Mouse (Mus musculus): Measurements from ENCODE around the gene Slc1a1. TPM values are rescaled to one million over a fixed set of nuclear protein-coding genes. Genes with fewer than 3 reads are reported as not detected.

The Slc1a1 gene
- polyA plus RNA-seq, 1 experiment from 2014 or later = 1.0 TPM

DNA sequence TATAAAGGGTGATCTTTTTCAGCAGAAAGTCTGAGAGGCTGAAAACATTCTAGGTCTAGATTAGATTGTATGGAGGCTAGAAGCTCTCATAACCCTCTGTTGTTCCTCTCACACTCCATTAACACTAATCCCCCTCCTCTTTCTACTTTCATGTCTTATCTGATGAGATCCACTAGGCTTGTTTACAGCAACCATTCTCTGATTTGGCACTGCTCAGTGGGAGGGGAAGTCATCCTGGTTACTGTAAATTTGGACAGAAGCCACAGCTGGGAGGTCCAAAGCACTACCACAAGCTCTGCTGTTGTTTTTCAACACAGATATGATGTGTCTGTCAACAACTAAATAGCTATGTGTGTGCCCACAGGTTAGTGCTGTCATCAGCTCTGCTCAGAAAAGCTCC lies 3.5 kb upstream of the Slc1a1 start:
- ATAC-seq (ENCODE audit: low FRiP score, low read depth) = no peak
- Histone ChIP-seq H3K9me3 (peaks cover 6% of the 10 kb centered on the region), H3K36me3 (no peaks in the 10 kb centered on the region), H3K4me3 (no peak overlapping the region), H3K4me2 (replicated peaks) (no peak overlapping the region), H3K27ac (no peak overlapping the region), H3K27me3 (peaks cover 30% of the 10 kb centered on the region), H3K4me1 (peaks cover 16% of the 10 kb centered on the region), H3K9ac (no peak overlapping the region)

DNA sequence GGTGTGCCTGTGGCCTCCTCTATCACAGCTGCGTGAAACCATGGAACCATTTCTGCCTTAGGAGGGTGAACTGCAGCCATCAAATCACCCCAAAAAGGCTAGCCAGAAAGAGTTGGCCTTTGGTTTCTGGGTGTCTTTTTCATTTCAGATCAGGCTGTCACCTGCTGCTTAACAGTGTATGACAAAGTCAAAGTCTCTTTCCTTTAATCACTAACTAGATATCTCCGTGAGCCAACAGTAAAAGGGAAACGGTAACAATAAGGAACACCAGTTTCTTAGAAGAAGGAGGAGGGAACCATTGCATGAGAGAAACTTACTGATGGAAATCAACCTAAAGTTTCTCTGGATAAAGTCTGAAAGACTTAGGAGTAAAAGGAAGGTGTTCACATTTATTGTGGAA lies 2.2 kb upstream of the Slc1a1 start:
- H3K4me3 ChIP-seq = no peak overlapping the region
- ATAC-seq (ENCODE audit: low FRiP score, low read depth) = no peak
- WGBS = 85% methylated on average over 3 of the region's 3 CpGs

DNA sequence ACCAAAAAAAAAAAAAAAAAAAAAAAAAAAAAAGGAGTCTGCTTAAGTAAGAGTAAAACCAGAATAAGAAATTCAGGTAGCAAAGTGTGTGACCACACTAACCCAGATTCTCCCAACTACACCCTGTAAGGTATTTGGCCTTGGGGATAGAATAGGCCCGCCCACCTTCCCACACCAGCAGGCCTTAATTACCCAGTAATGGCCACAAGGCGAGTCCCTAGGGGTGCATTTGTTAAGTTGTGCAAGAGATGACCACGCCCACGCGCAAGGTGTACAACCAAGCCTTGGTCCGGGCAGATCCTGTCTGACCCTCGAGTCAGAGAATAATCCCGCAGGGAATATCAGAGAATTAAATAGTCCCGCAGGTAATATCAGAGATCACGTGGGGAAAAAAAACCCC lies 461 bp upstream of the Slc1a1 start:
- peaks cover 10% of the 10 kb centered on the region for H3K4me1 ChIP-seq
- ATAC-seq (ENCODE audit: low FRiP score, low read depth) = no peak; the same call in 1 of the 2 replicates
- H3K27me3 ChIP-seq = peaks cover 45% of the 10 kb centered on the region
- peak overlapping the region; percentile 59 for H3K4me3 ChIP-seq
- no peak overlapping the region for H3K27ac ChIP-seq
- peak overlapping the region; percentile 62 for H3K9ac ChIP-seq
- H3K9me3 ChIP-seq = peaks cover 6% of the 10 kb centered on the region
- no peaks in the 10 kb centered on the region for H3K36me3 ChIP-seq
- peak overlapping the region; percentile 97 for H3K4me2 ChIP-seq (replicated peaks)
- 9% methylated on average over 10 of the region's 10 CpGs for WGBS

More for the DNA sequence above, 2.2 kb upstream of the Slc1a1 start:
- no peaks in the 10 kb centered on the region for H3K36me3 ChIP-seq
- H3K27ac ChIP-seq = no peak overlapping the region
- H3K27me3 ChIP-seq = peaks cover 41% of the 10 kb centered on the region
- peaks cover 6% of the 10 kb centered on the region for H3K9me3 ChIP-seq
- no peak overlapping the region for H3K4me2 ChIP-seq (replicated peaks)
- no peak overlapping the region for H3K9ac ChIP-seq
- peaks cover 14% of the 10 kb centered on the region for H3K4me1 ChIP-seq

DNA sequence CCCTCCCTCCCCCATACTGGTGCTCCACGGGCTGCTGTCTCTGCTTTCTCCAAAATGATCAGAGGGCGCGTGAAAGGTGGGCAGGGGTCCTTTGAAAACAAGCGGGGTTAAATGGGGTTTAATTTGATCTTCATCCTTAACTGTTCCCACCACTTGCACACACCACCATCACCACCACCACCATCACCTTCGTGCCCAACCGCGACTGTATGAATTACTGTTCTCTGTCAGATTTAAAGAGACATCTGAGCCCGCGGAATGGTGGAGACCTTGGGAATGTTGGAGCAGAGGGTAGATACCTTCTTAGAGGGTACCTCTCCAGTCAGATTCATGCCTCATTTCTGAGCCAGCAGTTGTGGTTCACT lies 633 bp downstream of the Slc1a1 start:
- 8% methylated on average over 9 of the region's 9 CpGs for whole genome bisulfite sequencing
- H3K36me3 ChIP-seq = no peaks in the 10 kb centered on the region

DNA sequence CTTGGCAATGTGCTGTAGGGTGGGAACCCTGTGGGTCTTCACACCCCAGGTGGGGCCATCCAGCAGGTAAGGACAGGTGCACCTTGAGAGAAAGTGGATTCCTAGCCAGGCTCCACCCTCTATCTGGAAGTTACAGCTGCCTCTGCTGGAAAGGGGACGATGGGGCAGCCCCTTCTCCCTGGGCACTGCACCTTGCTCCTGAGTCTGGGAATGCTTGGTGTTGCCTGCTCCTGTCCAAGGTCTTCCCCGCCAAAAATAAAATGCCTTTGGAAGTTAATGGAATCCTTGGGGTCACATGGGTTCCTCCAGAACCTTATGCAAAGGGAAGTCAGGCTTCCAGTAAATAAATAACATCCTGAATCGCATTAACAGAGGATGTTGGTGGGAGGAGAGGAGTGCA lies 1.3 kb downstream of the Slc1a1 start:
- Histone ChIP-seq H3K9me3 (peaks cover 2% of the 10 kb centered on the region), H3K9ac (no peak overlapping the region), H3K4me2 (replicated peaks) (peak overlapping the region; percentile 97; the same call in 1 of the 2 replicates), H3K36me3 (no peaks in the 10 kb centered on the region), H3K27ac (no peak overlapping the region), H3K4me3 (no peak overlapping the region), H3K27me3 (peaks cover 45% of the 10 kb centered on the region), H3K4me1 (peaks cover 10% of the 10 kb centered on the region)
- WGBS = 64% methylated on average over 3 of the region's 3 CpGs
- no peak for ATAC-seq (ENCODE audit: low FRiP score, low read depth)

More for the DNA sequence above, 633 bp downstream of the Slc1a1 start:
- Histone ChIP-seq H3K27me3 (peaks cover 45% of the 10 kb centered on the region), H3K4me3 (peak overlapping the region; percentile 59), H3K9ac (peak overlapping the region; percentile 62), H3K27ac (no peak overlapping the region), H3K9me3 (peaks cover 6% of the 10 kb centered on the region), H3K4me2 (replicated peaks) (peak overlapping the region; percentile 97), H3K4me1 (peaks cover 10% of the 10 kb centered on the region)
- ATAC-seq (ENCODE audit: low FRiP score, low read depth) = no peak

DNA sequence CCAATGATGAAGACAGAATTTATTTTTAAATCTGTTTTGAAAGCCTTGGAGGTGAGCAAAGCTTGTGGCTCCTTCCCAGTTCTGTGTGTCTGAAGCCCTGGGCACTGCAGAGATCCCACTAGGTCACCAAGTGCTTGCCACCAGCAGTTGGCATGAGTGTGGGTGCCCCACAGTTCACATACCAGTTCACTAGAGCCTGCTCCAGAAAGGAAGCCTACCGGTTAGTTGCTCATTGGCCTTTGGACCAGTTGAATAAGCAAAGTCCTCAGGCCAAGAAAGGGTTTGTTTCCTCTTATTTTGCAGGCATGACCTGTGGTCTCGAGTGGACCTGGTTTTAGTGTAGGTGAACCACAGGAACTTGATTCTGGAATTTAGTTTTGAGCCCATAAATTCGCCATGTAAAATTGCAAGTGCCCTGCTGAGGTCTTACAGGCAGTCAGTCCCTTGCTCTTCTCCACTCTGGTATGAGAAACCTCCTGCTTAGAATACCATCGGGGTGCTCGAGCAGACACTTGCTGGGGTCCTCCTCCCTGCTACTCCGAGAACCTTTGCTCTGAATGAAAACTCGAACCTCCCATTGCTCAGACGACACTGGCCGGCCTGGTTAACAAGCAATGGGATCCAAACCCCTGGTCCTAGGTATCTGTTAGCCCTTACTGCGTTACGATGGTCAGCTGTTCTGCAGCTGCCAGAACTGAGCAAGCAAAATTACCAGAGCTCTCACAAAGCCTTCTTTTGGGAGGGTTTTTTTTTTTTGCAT lies 2.0 kb downstream of the Slc1a1 start:
- Histone ChIP-seq H3K4me1 (peaks cover 10% of the 10 kb centered on the region), H3K9ac (no peak overlapping the region), H3K4me2 (replicated peaks) (no peak overlapping the region), H3K4me3 (no peak overlapping the region), H3K36me3 (no peaks in the 10 kb centered on the region), H3K9me3 (no peaks in the 10 kb centered on the region), H3K27me3 (peaks cover 45% of the 10 kb centered on the region), H3K27ac (no peak overlapping the region)
- 55% methylated on average over 11 of the region's 11 CpGs for WGBS
- no peak for ATAC-seq (ENCODE audit: low FRiP score, low read depth)

DNA sequence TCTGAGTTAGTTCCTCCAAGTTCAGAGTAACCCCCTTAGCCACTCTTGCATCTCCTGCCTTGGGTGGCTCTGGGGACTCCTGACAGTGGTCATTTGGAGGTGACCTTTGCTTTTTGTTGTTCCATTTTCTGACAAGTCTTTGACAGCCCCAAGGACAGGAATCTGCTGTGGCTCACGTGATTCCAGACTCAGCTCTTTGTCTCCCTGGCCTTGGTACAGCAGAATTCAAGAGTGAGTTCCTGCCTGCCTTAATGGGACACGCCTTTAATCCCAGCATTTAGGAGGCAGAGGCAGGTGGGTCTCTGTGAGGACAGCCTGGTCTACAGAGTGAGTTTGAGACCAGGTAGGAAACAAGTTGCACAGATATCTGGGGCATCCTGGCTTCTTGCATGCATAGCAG lies 3.9 kb downstream of the Slc1a1 start:
- 79% methylated on average over 2 of the region's 2 CpGs for WGBS
- no peak for ATAC-seq (ENCODE audit: low FRiP score, low read depth)

DNA sequence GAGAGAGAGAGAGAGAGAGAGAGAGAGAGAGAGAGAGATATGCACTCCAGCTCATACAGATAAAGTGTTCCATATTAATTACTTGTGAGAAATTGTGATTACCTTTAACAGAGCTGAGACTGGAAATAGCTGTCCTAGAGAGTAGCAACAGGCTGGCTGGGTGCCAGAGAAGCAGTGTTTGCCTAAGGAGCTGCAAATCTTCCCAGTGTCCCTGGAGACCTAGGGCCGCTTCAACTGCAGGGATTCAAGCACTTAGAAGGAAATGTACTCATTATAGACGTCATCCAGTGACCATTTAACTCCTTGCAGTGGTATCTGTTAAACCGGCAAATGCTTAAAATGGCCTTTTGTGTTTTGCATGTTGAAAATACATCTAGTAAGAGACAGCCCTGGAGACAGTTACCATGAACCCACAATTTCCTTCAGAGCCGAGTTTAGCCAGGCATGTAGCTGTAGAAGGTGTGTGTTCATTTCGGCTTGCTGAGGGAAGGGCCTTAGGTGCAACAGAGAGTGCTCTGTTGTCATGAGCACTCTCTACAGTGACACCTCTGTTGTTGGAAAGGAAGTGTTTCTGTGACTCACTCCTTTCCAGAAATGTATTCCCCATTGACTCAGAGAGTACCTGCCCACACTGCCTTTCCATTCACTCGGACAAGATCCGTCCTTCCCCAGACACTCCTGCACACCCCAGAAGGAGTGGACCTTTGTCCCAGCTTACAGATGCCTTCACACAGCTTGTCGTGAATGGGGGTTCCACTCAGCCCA lies 10.3 kb downstream of the Slc1a1 start:
- Histone ChIP-seq H3K4me2 (replicated peaks) (no peak overlapping the region), H3K27me3 (no peaks in the 10 kb centered on the region), H3K27ac (no peak overlapping the region), H3K9ac (no peak overlapping the region), H3K36me3 (no peaks in the 10 kb centered on the region), H3K4me1 (0 out of 2 replicates have a peak, but pooled peaks cover 3% of the 10 kb centered on the region), H3K9me3 (no peaks in the 10 kb centered on the region), H3K4me3 (no peak overlapping the region)
- 54% methylated on average over 8 of the region's 8 CpGs for WGBS
- ATAC-seq (ENCODE audit: low FRiP score, low read depth) = no peak

More for the DNA sequence above, 3.9 kb downstream of the Slc1a1 start:
- no peak overlapping the region for H3K4me2 ChIP-seq (replicated peaks)
- H3K9ac ChIP-seq = no peak overlapping the region
- peaks cover 40% of the 10 kb centered on the region for H3K27me3 ChIP-seq
- no peak overlapping the region for H3K4me3 ChIP-seq
- peaks cover 10% of the 10 kb centered on the region for H3K4me1 ChIP-seq
- no peaks in the 10 kb centered on the region for H3K9me3 ChIP-seq
- no peak overlapping the region for H3K27ac ChIP-seq
- H3K36me3 ChIP-seq = no peaks in the 10 kb centered on the region

DNA sequence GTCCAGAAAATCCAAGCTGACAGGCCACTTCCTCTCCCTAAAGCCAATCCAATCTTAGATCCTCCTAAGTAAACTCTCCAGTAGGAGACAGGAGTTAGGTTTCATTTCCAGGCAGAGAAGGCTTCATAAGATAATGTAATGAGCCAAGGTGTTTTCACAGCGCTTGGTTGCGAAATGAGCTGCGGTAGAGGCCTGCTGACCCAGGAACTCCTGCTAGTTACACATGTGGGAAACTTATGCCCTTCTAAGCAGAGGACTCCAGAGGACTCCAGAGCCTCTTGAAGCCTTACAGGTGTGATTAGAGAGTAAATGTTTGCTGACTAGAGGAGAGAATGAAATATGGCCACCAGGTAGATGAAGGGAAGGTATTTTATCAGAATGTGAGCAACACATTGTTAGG lies 15.7 kb downstream of the Slc1a1 start:
- Histone ChIP-seq H3K4me3 (no peak overlapping the region), H3K4me2 (replicated peaks) (no peak overlapping the region), H3K27ac (no peak overlapping the region), H3K9me3 (no peaks in the 10 kb centered on the region), H3K9ac (no peak overlapping the region), H3K4me1 (no peaks in the 10 kb centered on the region), H3K27me3 (no peaks in the 10 kb centered on the region), H3K36me3 (no peaks in the 10 kb centered on the region)
- 80% methylated on average over 3 of the region's 3 CpGs for WGBS
- ATAC-seq (ENCODE audit: low FRiP score, low read depth) = no peak

DNA sequence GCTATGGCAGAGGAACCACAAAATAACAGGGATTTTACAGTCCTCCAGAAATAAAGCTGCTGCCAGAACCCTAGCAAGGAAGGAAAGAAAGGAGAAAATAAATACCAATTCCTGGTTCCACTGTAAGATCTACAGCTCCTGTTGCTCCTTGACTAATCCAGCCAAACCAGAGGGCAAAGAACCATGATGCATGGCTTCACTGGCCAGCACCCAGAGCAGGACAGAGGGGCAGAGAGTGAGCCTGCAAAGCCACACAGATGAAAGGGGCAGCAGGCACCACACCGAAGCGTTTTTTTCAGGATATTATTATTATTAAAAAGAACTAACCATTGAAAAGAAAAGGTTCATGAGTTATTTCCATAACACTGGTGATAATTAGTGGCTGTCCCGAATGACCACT lies 17.2 kb downstream of the Slc1a1 start:
- no peaks in the 10 kb centered on the region for H3K36me3 ChIP-seq
- H3K27me3 ChIP-seq = no peaks in the 10 kb centered on the region
- WGBS = 88% methylated on average over 3 of the region's 3 CpGs
- H3K9ac ChIP-seq = no peak overlapping the region
- no peaks in the 10 kb centered on the region for H3K4me1 ChIP-seq
- no peak for ATAC-seq (ENCODE audit: low FRiP score, low read depth)
- H3K27ac ChIP-seq = no peak overlapping the region
- no peak overlapping the region for H3K4me2 ChIP-seq (replicated peaks)
- no peaks in the 10 kb centered on the region for H3K9me3 ChIP-seq
- no peak overlapping the region for H3K4me3 ChIP-seq

DNA sequence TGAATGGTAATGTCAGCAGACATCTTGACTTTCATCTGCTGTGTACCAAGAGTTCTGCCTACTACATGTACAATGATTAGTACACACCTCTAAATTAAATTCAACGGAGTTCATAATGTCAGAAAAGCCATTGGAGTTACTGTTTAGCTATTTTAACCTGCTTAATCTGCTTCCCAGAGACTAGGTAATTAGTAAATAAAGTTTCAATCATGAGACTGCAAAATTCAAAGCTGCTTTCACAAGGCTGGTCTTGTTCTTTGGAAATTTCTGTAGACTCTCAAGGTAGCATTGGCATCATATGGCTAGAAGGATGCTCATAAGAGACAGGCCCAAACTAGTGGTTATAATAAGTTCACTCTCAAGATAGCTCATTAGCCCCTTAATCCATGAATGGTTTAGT lies 20.0 kb downstream of the Slc1a1 start:
- 76% methylated on average over 1 of the region's 1 CpGs for WGBS
- Histone ChIP-seq H3K27ac (no peak overlapping the region), H3K36me3 (no peaks in the 10 kb centered on the region), H3K4me2 (replicated peaks) (no peak overlapping the region), H3K9me3 (no peaks in the 10 kb centered on the region), H3K4me1 (no peaks in the 10 kb centered on the region), H3K27me3 (no peaks in the 10 kb centered on the region), H3K9ac (no peak overlapping the region), H3K4me3 (no peak overlapping the region)
- no peak for ATAC-seq (ENCODE audit: low FRiP score, low read depth)

DNA sequence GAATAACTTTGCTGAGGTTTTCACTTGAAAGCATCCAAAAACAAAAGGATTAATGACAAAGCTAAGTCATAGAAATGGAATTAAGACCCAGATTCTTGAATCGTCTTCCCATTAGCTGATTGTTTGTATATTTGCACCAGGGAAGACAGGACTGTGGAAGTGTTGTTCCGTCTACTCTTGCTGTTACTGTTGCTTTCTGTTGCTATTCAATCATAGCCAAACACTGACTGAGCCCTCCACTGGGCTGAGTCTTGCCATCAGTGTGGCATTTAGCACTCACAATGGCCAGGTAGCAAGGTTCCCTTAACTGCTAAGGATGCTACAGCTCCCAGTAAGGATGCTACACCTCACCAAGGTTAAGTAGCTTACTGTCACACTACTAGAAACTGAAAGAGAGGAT lies 25.4 kb downstream of the Slc1a1 start:
- 86% methylated on average over 2 of the region's 2 CpGs for WGBS
- no peak overlapping the region for H3K4me2 ChIP-seq (replicated peaks)
- H3K27ac ChIP-seq = no peak overlapping the region
- no peak overlapping the region for H3K4me3 ChIP-seq
- H3K4me1 ChIP-seq = no peaks in the 10 kb centered on the region
- H3K27me3 ChIP-seq = no peaks in the 10 kb centered on the region
- no peak overlapping the region for H3K9ac ChIP-seq
- ATAC-seq (ENCODE audit: low FRiP score, low read depth) = no peak
- no peaks in the 10 kb centered on the region for H3K9me3 ChIP-seq
- H3K36me3 ChIP-seq = no peaks in the 10 kb centered on the region

Measured in limb, embryonic 13.5 days (tissue).